Mouse (Mus musculus) heart, postnatal 36 days (tissue): ENCODE measurements around the gene Ppm1l. TPM values are rescaled to one million over a fixed set of nuclear protein-coding genes. Genes with fewer than 3 reads are reported as not detected.

Experiments used
- DNase-seq, 2 experiments: peaks; one replicate each; pipeline ENCODE4 v3.0.0; 2021 to 2022
- intact Hi-C: fragments of 180-260 bp; cut with DNase I; formaldehyde crosslinking; loops from one replicate; pipeline ENCODE4 v1.15.1; 2025
- total RNA-seq, 2 experiments: library from RNA; stranded (reverse); gene quantifications; 2 replicates each; pipeline ENCODE4 v1.2.3; 2021

Ppm1l gene
- total RNA-seq, 2 experiments from 2014 or later, result 23.4 to 26.3 TPM

DNA sequence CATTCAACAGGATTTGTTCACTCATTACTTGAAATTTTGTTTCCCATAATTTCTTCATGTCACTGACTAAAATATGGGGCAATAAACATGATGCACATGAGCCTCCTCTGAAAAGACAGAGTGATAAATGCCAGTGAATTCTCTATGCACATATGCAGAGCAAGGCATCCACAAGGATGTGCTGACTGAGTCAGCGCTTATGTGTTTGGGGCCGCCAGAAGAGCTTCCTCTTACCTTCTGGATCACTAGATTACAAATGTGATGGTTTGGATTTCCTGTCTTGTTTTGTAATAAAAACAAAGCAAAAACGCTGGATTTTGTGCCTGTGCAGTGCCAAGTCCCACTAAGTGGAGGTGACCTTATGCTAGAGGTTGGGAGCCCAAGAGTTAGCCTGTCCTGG, 260.1 kb downstream of the Ppm1l start:
- no peak for DNase-seq
- intact Hi-C loops, result loop anchor here (5.0 kb wide), 1 partner anchor 319 kb away; no protein-coding TSS in a partner anchor

DNA sequence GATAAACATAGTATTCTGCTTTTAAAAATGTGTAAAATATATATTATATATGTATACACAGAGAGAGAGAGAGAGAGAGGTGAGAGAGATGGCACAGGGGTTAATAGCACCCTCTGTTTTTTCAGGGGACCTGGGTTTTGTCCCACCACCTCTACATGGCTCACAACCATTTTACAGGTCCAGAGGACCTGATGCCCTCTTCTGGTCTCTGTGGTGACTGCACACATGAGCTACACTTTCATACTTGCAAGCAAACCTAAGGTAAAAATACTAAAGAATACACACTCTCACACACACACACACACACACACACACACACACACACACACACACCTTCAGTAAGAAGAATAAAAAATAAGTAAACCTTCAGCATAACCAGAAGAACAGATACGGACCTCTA, 262.1 kb downstream of the Ppm1l start:
- DNase-seq, result no peak
- intact Hi-C loops, result loop anchor here (5.0 kb wide), 1 partner anchor 321 kb away; no protein-coding TSS in a partner anchor

DNA sequence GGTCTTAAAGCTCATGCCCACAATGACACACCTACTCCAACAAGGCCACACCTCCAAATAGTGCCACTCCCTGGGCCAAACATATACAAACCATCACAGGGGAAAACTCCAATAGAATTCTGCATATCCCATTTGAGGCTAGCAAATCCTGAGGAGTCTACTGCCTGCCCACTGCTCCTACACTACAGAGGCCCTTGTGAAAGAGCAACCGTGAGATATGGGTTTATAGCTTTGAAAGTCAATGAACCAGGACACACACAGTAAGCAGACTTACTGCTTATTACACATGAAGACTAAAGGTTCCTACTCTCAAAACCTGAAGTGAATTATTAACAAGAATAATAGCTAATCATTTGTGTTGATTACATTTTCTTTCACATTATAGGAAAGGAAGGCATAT, 267.1 kb downstream of the Ppm1l start:
- intact Hi-C loops, result no loop called here
- no peak for DNase-seq

DNA sequence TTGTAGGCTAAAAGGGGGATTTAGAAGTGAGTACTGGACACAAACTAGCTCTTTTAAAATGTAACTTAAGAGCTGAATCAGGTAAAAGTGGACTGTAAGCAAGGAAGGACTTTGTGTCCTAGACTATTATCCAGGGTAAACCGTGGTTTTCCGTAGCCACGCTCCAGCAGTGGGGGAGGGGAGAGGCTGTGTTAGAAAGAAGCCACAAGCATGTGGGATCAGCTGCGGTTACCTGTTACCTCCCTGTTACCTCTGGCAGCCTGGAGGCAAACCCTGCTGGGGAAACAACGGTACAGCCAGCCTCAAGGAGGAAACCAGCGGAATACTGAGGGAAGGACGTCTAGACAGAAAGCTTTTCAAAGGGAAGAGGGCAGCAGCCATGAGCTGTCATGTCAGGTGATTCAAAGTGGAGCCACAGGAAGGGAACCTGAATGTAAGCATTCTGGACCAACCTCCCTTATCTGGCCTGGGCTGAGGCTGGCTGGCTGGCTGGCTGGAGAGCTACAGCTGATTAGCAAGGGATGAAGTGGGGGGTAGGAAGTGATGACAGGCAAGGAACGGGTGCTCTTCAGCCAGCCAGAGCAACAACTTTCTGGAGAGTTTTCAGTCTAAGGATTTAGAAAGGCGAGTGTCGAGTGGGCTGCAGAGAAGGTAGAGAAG, 271.6 kb downstream of the Ppm1l start:
- intact Hi-C loops, result no loop called here
- no peak for DNase-seq

DNA sequence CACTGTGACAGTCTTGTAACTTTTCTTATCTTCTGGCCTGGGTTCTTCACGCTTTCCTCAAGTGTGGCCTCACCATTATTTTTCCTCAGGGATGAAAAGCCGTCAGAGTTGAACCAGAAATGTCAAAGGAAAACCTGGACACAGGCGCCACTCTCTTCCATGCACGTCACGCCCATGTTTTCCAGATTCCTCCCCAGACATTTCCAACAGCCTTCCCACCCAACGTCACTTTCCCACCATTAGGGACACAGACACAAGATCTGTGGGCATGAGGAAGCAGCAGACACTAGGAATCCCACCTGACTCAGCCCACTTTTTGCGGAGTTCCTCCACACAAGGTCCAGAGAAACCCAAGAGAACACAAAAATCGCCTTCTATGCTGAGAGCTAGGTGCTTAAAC, 276.8 kb downstream of the Ppm1l start:
- DNase-seq, result no peak
- intact Hi-C loops, result no loop called here

DNA sequence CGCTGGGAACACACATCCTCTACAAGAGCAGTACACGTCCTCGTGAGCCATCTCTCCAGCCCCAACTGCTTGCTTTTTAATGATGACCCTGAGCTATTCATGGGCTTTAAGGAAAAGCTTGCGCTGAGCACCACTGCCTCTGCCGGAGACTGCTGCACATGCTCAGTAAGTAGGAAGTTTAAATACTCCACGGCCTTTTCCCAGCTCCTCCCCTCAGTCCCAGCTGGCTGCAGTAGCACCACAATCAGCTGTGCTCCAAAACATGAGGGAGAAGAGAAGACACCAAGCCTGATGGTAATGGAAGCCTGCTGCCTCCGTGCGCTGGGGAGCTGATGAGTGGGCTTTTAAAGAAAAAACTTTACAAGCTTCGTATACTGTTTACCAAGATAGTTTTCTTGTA, 277.4 kb downstream of the Ppm1l start:
- intact Hi-C loops, result no loop called here
- DNase-seq, result no peak

DNA sequence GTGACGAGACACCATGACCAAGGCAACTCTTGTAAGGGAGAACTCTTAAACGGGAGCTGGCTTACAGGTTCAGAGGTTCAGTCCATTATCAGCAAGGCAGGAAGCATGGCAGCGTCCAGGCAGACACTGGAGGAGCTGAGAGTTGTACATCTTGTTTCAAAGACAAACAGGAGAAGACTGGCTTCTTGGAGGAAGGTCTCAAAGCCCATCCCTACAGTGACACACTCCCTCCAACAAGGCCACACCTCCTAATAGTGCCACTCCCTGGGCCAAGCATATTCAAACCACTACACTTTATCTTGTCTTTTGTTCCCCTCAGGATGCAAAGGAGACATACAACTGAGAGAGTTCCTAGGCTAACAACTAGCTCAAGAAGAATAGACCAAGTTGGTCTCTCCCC, 279.5 kb downstream of the Ppm1l start:
- DNase-seq, result no peak
- intact Hi-C loops, result loop anchor here (5.0 kb wide), 1 partner anchor 61 kb away; no protein-coding TSS in a partner anchor

DNA sequence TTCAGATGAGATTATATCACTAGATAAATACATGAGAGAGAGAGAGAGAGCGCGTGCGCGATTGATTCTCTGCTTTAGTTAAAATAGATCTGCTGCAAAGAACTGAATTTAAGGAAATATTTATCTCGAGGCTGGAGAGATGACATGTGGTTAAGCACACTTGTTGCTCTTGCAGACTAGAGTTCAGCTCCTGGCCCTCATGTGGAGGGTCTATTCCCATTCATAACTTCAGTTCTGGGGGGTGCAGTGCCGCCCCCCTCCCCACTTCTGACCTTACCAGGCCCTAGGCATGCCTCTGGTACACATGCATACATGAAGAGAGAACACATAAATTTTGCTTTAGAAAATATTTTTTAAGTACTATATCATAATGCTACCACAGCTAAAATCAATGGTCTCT, 280.6 kb downstream of the Ppm1l start:
- intact Hi-C loops, result loop anchor here (5.0 kb wide), 1 partner anchor 60 kb away; no protein-coding TSS in a partner anchor
- no peak for DNase-seq

DNA sequence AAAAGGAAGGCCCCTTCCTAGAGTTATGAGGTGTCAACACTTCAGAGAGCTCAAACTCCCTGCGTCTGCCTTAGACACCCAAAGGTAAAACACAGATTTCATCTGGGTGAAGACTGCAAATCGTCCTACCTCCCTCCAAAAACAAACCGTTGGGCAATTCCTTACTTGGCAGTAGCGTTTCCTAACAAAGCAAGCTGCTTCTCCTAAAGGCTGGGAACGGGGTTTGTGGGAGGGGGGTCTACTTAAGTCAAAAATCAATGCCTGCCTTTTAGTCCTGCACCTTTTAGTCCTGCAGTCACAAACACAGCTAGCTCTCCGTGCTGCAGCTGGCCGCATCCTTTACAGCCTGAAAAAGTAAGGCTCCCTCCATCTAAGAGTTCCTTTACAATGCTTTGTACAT, 281.2 kb downstream of the Ppm1l start:
- DNase-seq, result no peak

DNA sequence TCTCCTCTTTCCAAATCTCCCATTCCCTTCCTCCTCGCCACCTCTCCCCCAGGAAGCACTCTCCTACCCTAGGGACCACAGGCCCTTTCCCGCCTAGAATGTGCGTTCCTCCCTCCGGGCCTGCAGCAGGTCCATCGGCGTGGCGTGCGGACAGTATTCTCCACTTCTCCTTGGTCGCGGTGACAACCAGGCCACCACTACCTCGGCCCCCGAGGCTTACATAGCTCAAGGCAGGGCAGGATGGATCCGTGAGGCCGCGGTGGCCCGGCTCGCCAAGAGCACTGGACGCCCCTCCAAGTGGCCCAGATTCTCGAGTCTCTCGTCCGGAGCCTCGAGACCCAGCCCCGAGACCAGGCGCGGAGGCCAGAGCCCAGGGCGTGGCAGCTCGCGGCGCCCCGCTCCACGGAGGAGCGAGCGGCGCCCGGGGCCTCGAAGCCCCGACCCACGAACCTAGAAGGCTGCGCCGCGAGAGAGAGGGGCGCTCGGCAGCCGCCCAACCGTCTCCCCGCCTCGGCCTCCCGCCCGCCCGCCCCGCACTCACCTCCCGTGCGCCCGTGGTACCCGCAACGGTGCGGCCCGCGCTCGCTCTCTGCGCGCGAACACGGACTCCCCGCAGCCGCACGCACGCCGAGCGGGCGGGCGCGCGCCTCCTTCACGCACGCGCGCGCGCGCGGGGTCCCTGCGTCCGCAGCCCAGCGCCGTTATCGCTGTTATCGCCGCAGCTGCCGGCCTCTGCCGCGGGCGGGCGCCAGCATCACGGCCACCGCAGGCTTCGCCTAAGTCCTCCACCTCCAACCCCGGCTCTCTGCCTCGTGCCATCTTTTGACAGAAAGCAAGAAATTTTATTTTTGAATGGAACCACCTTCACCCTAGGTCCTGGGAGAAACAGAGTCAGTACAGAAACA, 281.9 kb downstream of the Ppm1l start, which contains the start of gene B3galnt1:
B3galnt1 (minus strand) TSS at position 700 of the 905 bp plus-strand sequence.
- peak; percentile 53 to 61 for DNase-seq
- intact Hi-C loops, result loop anchor here (2.0 to 5.0 kb wide), 2 partner anchors 59 to 104 kb away; no protein-coding TSS in a partner anchor

More for the DNA sequence above, 281.2 kb downstream of the Ppm1l start:
- intact Hi-C loops, result loop anchor here (2.0 to 5.0 kb wide), 2 partner anchors 59 to 105 kb away; no protein-coding TSS in a partner anchor

DNA sequence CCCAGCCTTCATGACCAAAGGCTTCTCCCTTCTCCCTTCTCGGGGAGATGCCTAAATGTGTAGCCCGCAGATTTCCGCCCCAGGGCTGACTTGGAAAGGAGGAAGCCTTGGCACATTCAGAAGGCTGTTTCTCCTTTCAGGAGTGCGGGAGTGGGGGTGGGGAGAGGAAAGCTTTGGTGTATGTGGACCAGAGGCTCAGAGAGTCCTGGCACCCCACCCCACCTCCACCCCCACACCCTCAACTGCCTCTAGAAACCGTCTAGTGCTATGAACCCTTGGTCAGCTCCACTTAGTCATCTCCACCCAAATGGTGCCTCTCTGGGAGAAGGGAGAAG, 282.5 kb downstream of the Ppm1l start:
- intact Hi-C loops, result loop anchor here (2.0 to 5.0 kb wide), 2 partner anchors 58 to 104 kb away; no protein-coding TSS in a partner anchor
- DNase-seq, result no peak

DNA sequence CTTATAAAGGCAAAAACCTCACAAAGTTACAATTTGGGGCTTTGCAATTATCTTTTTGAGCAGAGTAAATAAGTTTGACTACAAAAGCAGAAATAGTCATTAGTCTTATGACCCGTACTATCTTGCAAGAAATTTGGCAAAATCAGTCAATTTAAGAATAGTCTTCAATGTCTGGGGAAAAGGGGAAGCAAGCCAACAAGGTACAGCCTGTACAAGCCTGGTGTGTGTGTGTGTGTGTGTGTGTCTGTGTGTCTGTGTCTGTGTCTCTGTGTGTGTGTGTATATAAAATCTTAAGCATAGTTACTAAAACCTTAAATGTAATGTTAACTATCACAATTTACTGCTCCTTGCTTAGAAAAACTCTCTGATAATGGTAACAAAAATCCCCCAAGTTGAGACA, 290.3 kb downstream of the Ppm1l start:
- intact Hi-C loops, result no loop called here
- DNase-seq, result no peak

DNA sequence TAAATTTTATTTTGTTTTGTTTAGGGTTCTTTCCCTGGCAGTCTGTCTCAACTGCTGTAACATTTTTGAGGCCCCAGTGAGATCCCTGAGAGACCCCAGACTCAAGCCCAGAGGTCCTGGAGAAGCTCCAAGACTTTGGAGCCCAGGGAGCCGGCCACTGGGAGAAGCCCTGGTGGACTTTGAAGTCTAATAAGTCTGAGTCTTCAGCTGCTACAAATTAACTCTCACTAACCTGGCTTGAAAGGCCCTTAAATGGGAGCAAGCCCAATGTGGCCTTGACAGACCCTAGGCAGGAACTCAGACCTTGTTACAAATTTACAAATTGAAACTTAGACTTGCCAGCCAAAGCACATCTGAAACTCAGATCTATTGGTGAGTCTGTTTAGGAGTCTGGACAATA, 290.8 kb downstream of the Ppm1l start:
- DNase-seq, result no peak
- intact Hi-C loops, result no loop called here

DNA sequence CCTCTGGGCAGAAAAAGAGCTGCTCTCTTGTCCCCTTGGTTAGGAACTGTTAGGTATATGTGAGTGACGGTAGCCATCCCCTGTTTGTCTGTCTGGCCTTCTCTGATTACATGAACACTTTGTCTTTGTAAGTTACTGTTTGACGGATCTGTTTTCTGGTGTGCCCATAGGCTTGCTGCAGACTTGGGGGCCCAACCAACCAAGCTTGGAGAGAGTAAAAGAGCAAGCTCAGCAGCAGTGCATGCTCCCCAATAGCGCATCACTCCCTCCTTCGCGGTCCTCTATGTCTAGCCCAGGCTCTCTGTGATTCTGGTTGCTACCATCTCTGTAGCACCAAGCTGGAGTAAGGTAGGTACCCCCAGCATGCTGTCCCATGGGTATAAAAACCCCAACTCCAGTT, 291.2 kb downstream of the Ppm1l start:
- intact Hi-C loops, result no loop called here
- no peak for DNase-seq

Other genes with a start within 250 kb of the Ppm1l start
- 10 to 100 TPM; 86.3 to 95.6 TPM for gene Kpna4, start 189.7 kb upstream of the Ppm1l start, total RNA-seq
- gene Arl14, start 94.4 kb upstream of the Ppm1l start, total RNA-seq, result not detected